Mouse (Mus musculus) urinary bladder, adult 2 months (tissue): ENCODE measurements around the gene Thy1. TPM values are rescaled to one million over a fixed set of nuclear protein-coding genes. Genes with fewer than 3 reads are reported as not detected.

Source experiments
- DNase-seq: peaks from one replicate; pipeline ENCODE4 v3.0.0; 2022; ENCODE audit warnings: low spot score
- polyA plus RNA-seq: library from polyadenylated mRNA; depleted of rRNA; stranded (reverse); fragments of >200 nt; gene quantifications from 2 replicates; pipeline ENCODE4 v1.2.3, GENCODE M21; 2012; rRNA removed

Gene Thy1
- polyA plus RNA-seq, 1 experiment = 93.6 TPM

DNA sequence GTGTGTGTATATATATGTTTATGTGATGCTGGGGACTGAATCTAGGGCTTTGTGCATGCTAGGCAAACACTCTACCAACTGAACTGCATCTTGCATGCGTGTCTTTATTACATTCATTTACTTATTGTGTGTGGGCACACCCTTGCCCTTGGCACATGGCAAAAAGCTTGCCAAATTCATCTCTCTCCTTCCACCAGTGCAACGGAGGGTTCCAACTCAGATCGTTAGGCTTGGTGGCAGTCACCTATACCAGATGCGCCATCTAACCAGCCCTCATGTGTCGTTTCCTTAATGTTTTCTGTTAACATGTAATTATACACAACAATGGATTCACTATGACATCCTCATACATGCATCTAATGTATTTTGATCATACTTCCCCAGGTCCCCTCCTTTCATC is 39.1 kb downstream of the Thy1 start:
- DNase-seq = no peak

- DNase-seq = no peak
Observed at GRCm38 (mm10) chr9:44083392-44084121, 40.4 kb downstream of the Thy1 start.

GRCm38 (mm10) chr9:44084236-44084635 is 41.1 kb downstream of the Thy1 start:
- DNase-seq = no peak

DNA sequence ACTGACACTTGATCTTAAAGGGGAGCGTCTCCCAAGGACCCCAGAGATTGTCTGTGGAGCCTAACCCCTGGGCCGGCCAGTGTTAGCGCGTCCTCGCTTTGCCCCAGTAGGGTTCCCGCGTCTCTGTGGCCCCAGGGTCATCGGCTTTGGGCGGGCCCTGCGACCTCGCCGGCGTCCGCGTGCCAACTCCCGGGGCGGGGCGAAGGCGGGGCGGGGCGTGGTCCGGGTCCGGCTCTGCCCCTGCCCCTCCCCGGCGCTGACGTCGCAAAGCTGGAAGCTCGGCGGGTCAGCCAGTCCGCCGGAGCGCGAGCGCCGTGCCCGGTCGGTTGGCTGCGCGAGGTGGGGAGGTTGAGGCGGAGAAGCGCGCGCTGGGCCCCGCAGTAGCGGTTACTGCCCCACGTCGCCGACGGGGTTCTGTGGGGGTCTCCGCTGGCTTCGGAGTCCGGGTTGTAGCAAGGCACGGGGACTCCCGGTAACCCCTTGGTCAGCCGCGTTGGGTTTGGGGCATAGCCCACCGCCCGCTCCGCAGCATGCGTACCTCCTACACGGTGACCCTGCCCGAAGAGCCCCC is 41.6 kb downstream of the Thy1 start:
- peak; percentile 94 for DNase-seq

DNA sequence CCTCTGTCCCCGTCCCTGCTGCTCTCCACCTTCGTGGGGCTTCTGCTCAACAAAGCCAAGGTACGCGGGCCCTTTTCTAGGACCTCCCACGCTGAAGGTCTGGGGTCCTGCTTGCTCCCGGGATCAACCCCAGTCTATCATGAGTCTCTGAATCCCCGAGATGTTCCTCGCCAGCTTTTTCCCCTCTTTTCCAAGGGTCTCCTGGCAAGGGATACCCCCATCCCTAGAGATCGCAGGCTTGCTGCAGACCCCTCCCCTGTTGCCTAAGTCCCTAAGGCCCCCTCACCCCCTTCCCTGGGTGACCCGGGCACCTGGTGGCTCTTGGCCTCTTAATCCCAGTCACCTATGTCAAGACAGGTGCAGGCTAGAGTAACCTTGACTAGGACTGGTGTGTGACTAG is 42.1 kb downstream of the Thy1 start:
- DNase-seq = no peak

DNA sequence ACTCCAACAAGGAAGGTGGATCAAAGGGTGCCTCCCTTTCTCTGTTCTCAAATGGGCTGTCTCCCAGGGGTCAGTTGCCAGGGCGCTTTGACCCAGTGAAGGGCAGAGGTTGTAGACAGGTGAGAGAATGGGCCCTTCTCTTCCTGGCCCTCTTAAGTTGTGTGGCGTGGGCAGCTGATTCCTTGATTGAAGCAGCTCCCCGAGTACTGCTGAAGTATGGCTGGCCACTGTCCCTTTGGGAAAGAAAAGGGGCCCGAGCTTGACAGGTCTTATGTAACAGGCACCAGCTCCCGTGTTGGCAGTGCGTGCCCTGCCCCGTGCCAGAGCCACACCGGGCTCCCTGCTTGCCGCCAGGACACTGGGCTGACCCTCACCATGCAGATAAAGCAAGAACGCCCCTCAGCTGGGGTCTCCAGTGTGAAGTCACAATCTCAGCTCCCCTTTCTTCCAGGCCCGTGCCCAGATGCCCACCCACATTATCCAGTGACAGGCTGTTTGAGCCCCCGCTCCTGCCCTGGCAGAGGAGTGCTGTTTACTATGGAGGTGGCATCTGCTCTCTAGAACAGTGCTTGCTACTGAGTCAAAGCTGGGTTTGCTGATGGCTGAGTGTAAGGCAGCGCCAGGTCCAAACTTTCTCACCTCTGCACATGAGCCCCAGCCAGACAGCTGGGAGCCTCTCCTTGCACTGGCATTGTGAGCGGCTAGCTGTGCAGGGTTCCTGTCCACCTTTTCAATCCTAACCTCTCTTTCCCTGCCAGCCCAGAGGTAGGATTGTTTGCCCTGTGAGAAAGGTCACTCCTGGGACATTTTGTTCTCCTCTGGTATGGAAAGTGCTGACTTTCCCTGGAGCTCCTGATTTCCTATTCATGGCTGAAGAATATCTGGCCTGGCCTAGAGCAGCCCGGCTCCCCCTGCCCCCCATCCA is 42.8 kb downstream of the Thy1 start:
- no peak for DNase-seq

DNA sequence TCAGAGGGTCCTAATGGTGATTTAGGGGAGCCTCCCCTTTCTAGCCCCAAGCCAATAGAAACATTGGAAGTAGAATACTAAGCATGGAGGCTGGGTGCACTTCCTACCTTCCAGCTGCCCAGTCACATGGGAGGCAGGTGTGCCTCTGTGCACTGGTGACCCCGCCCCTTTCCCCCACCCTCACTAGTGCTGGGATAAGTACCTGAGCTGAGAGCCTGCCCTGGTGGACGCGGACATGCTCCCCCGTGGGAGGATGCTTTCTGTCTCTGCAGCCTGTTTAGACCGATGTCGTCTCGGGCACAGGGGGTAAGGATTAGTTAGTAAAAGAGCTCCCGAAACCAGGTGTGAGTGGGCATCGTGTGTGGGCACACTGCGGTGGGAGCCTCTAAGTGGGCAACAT is 43.8 kb downstream of the Thy1 start:
- no peak for DNase-seq

DNA sequence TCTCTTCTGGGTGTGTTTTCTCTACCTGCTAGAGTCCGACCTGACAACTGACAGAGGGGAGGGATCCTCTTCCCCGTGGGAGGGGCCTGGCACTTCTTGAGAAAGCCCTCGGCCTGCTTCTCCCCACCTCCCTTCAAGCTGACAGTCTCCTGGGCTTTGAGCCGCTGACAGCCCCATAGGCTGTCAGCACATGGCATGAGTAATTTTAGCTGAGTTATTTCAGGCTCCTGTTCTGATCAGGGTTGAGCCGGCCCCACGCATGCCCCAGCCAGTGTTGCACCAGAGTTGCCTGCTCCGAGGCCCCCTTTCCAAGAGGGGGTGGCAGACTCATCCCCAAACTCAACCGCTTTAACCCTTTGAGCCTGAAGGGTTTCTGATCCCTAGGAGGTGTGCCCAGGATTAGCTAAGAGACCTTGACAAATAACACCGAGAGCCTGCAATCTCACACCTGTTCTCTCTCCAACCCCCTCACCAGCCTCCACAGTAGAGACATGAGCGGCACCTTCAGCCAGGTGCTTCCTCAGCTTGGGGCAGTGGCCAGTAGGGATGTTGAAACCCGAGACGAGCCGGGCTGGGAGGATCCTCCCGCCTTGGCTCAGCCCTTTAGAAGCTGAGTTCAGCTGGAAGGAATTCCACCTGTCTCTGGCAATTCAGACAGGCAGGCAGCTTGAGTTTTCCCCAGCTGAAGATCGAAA is 44.7 kb downstream of the Thy1 start:
- DNase-seq = no peak

- no peak for DNase-seq
Observed at GRCm38 (mm10) chr9:44088877-44089608, 45.9 kb downstream of the Thy1 start.

GRCm38 (mm10) chr9:44093612-44094503 is 50.7 kb downstream of the Thy1 start:
- no peak for DNase-seq

DNA sequence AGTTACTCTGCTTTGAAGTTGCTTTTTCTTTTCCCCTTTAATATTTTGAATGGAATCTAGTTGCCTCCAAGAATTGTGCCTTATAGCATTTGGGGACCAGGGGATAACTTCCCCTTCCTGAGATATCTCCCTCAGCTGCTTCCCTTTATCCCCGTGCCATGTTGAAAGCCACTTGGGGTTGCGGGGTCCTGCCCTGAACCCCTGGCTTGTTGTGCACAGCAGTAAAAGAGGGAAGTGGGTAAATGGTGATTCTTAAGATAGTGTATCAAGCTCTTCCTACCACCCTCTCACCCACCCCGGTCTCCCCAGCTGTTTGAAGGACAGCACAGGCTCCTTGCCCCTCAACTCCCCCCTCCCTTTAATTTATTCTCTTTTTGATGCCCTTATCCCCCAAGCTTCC is 51.6 kb downstream of the Thy1 start:
- no peak for DNase-seq

DNA sequence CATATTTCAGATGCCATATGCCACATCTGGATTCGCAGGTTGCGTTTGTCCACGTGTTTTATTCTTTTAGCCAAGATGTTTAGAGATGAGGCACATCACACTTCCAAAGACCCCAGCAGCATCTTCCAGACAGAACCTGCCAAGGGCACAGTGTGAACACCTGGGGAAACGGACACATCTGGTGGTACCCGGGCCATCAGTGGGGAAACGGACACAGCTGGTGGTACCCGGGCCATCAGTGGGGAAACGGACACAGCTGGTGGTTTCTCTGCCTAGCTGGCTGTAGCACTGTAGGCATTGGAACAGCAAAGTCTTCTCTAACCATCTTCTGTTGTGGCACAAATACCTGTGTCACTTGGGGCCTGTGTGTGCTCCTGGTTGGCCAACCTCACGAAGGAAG is 52.6 kb downstream of the Thy1 start:
- no peak for DNase-seq

DNA sequence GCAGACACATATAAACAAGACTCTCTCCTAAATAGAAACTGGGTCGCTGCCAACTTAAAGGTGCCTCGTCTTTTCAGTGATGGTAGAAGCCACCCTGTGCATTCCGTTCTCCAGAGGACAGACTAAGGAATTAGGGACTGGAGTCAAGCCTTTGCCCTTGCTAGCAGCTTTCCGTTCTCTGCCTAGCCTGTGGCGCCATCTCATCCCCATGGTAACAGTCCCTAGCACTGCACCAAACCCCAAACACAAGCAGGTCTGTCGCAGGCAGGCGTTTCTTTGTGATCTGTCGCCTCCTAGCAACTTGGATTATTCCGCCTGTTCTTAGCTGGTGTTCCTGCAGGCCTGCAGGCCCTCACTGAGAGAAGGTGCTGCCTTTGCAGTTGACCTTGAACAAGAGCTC is 53.4 kb downstream of the Thy1 start:
- DNase-seq = no peak

Other genes starting within 250 kb of the Thy1 start
- 5.8 and 12.5 TPM in 2 replicates for gene Usp2, start 23.6 kb downstream of the Thy1 start, polyA plus RNA-seq
- 0.13 and 0.21 TPM in 2 replicates for gene Mfrp, start 58.3 kb downstream of the Thy1 start, polyA plus RNA-seq
- 27.2 and 31.4 TPM in 2 replicates for gene C1qtnf5, start 63.9 kb downstream of the Thy1 start, polyA plus RNA-seq
- 0.27 and 0.36 TPM in 2 replicates for gene Gm49380, start 70.1 kb downstream of the Thy1 start, polyA plus RNA-seq
- gene Rnf26, start 70.1 kb downstream of the Thy1 start, polyA plus RNA-seq = 14.5 and 20.5 TPM in 2 replicates
- 182 and 219 TPM in 2 replicates for gene Mcam, start 91.1 kb downstream of the Thy1 start, polyA plus RNA-seq
- 14.9 and 16.0 TPM in 2 replicates for gene Cbl, start 190.7 kb downstream of the Thy1 start, polyA plus RNA-seq
- gene Ccdc153, start 197.3 kb downstream of the Thy1 start, polyA plus RNA-seq = not detected in 2 replicates
- 0.21 and 0.24 TPM in 2 replicates for gene Pdzd3, start 208.1 kb downstream of the Thy1 start, polyA plus RNA-seq
- 9.6 and 13.0 TPM in 2 replicates for gene Nlrx1, start 225.2 kb downstream of the Thy1 start, polyA plus RNA-seq
- 7.6 and 8.9 TPM in 2 replicates for gene Abcg4, start 245.2 kb downstream of the Thy1 start, polyA plus RNA-seq